Mouse (Mus musculus) spleen, adult 2 months (tissue): ENCODE data around the gene Cep97.

ENCODE experiments used
- CTCF ChIP-seq: fragments of 200-500 bp; IDR thresholded peaks from 2 replicates; pipeline ENCODE4 v1.5.1; 2011; ENCODE audit warnings: mild to moderate bottlenecking, inconsistent platforms; ENCODE audit not compliant: insufficient read depth, insufficient read length, insufficient replicate concordance; ENCODE audit errors: extremely low read depth
- POLR2A ChIP-seq: fragments of 200-500 bp; IDR thresholded peaks from 2 replicates; pipeline ENCODE4 v1.6.1; 2011; ENCODE audit warnings: low read depth, low read length, inconsistent platforms

DNA sequence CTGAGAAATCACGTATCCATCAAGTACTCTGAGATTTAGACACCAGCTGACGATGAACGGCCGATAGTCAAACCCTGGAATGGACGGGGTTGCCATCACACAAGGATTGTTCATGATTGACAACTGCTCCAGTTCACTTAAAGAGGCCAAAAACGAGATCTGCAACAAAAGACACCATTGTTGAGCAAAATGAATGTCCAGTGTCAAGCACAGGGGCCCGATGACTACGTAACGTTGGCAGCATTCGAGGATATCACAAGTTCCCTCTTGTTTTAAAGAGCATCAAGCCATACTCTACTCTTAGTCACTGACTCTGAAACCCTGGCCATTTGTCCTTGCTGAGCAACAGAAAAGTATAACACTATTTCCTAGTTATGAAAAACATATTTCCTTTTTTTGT, 12.6 kb downstream of the Cep97 start:
- TF ChIP-seq CTCF (no peak), POLR2A (no peak)
